Mouse (Mus musculus): ENCODE data around the gene Kirrel3.

GRCm38 (mm10) chr9:34978229-34978628 is 492.5 kb downstream of the Kirrel3 start:
- TF ChIP-seq CTCF (IDR thresholded peaks at IDR 0.05) (no peak), EP300 (IDR thresholded peaks at IDR 0.05) (no peak)

Measured in lung, postnatal 0 days (tissue).